Mouse (Mus musculus): ENCODE data around the gene Alpk1.

DNA sequence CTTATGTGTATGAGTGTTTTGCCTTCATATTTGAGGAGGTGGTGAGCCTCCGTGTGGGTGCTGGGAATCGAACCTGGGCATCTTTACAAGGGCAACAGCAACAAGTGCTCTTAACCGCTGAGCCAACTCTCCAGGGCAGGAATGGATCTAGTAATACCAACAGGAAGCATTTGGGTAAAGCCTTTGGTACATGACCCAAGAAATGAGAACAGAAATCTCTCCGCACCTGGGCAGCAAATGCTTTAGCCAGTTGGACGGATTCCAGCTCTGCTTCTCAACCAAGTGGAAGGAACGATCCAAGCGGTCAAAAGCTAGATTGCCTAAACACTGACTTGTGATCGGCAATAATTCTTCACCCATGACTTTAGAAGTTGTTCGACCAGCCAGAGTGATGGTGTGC lies 594 bp upstream of the Alpk1 start:
- TF ChIP-seq CTCF (IDR thresholded peaks at IDR 0.05; ENCODE audit: insufficient read depth, low read depth, low read length) (no peak), POLR2A (IDR thresholded peaks at IDR 0.05; ENCODE audit: insufficient read depth, low read depth, low read length) (no peak)

Measured in olfactory bulb, adult 2 months (tissue).